Mouse (Mus musculus) C3H10T1/2 (cell line): ENCODE measurements around the gene Gm49398. TPM values are rescaled to one million over a fixed set of nuclear protein-coding genes. Genes with fewer than 3 reads are reported as not detected.

Experiments used
- polyA plus RNA-seq, 2 experiments: library from polyadenylated mRNA; unstranded; fragments of >200 nt; fragmentation: generic; extraction: Trizol; gene quantifications; one replicate each; pipeline ENCODE4 v1.2.1; 2012; ENCODE audit warnings: missing spikeins in 2 of 2

Gm49398 gene
- not detected for polyA plus RNA-seq

DNA sequence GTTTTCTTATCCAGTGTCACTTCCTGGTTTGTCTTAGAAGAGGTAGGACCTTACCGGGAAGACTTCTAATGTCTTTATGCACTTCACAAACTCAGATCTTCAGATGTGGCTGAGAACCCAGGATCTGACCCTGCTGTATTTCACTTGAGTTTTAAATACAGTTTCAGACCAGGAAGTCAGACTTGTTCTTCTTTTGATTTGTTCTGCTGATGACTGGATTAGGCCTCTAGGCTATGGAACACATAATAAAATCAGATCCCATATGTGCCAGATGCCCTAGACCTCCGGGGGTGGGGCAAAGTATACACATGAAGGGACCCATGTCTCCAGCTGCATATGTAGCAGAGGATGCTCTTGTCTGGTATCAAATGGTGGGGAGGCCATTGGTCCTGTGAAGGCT is at the start of gene Gm49398:
Gene Gm49398, minus strand, starts transcription at position 101 of the 400 bp plus-strand sequence.

GRCm38 (mm10) chr13:61255258-61255657 is 33.4 kb downstream of the Gm49398 start, which contains the start of gene Cts8:
Gene Cts8, minus strand, starts transcription at chr13:61255358.

DNA sequence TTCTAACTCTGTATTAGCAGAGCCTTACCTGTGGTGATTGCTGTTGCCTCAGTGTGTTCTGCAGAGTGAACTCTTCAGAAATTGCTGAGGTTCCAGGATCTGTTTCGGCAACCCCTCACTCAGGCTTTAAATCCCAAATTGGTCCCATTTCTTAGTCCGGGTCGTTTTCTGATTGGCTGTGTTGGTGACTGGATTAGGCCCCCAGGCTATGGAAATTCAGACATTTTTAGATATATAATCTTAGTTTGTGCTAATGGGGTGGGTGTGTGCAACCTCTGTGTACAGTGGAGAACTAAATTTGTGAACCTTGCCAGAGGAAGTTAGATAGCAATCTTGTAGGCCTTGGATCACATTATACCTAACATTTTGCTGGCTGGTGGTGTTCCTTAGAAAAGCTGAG is 85.3 kb downstream of the Gm49398 start, which contains the start of gene Cts6:
Gene Cts6, minus strand, starts transcription at position 101 of the 400 bp plus-strand sequence.

Other genes with a start within 250 kb of the Gm49398 start
- gene Ctsq, start 248.2 kb downstream of the Gm49398 start, polyA plus RNA-seq = not detected
- gene Ctsr, start 124.6 kb downstream of the Gm49398 start, polyA plus RNA-seq = not detected
- gene Cts6, start 85.4 kb downstream of the Gm49398 start, polyA plus RNA-seq = not detected
- gene Cts8, start 33.5 kb downstream of the Gm49398 start, polyA plus RNA-seq = not detected
- not detected for gene Cts7, start 69.4 kb upstream of the Gm49398 start, polyA plus RNA-seq